Mouse (Mus musculus): ENCODE results near the gene Defb25. TPM values are rescaled to one million over a fixed set of nuclear protein-coding genes. Genes with fewer than 3 reads are reported as not detected.
"Not testable (repeated sequence)": the region's sequence is repeated elsewhere in the genome, so short reads cannot be mapped to it uniquely, and the experiment has no call there.

Gene Defb25
- polyA plus RNA-seq (2015; fragmentation: Nextera tagmentation; extraction: Ambion mirVana), result 0.68 and 1.1 TPM in 2 replicates

DNA sequence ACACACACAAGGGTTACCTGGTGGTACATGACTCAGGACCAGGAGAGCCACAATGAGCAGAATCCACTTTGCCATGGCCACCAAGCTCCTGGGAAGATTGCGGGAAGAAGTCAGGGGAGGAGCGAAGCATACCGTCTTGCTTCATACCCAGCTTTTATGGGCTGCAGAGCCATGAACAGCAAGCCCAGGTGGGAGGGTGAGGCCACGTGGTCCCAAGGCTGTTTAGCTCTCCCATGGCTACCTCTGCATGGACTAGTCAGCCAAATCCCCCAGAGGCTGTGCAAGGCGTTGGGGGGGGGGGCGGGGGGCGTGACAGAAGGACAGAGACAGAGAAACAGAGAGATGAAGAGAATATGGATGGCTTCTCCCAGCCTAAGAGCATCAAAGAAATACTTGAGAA is at the start of gene Defb25:
TSS of gene Defb25 (minus strand) at position 101 of the 400 bp plus-strand sequence.
- no peaks in the 10 kb centered on the region for H3K36me3 ChIP-seq
- H3K4me3 ChIP-seq, result no peak within 1 kb of the TSS
- no peak within 1 kb of the TSS for H3K27ac ChIP-seq (replicated peaks)
- H3K9me3 ChIP-seq, result no peaks in the 10 kb centered on the region
- H3K4me2 ChIP-seq, result no peak within 1 kb of the TSS
- H3K27me3 ChIP-seq (replicated peaks), result peaks cover 28% of the 10 kb centered on the region
- 75% methylated on average over 7 of the region's 7 CpGs for WGBS
- no peak within 1 kb of the TSS for H3K9ac ChIP-seq
- peaks cover 20% of the 10 kb centered on the region for H3K4me1 ChIP-seq
- ATAC-seq (ENCODE audit: extremely low read depth, insufficient number of reproducible peaks, low FRiP score, low TSS enrichment), result no peak

- peak overlapping the region; percentile 99 for H3K4me3 ChIP-seq
- no peaks in the 10 kb centered on the region for H3K9me3 ChIP-seq
- H3K9ac ChIP-seq, result peak overlapping the region; percentile 96
- peaks cover 51% of the 10 kb centered on the region for H3K4me1 ChIP-seq
- ATAC-seq (ENCODE audit: extremely low read depth, insufficient number of reproducible peaks, low FRiP score, low TSS enrichment), result no peak
- 83% methylated on average over 12 of the region's 12 CpGs for WGBS
- H3K36me3 ChIP-seq, result peaks cover 44% of the 10 kb centered on the region
- H3K27ac ChIP-seq (replicated peaks), result no peak overlapping the region
- H3K27me3 ChIP-seq (replicated peaks), result no peaks in the 10 kb centered on the region
- peak overlapping the region; percentile 89 for H3K4me2 ChIP-seq
These were observed 49.3 kb upstream of the Defb25 start for GRCm38 (mm10) chr2:152672166-152672565.

DNA sequence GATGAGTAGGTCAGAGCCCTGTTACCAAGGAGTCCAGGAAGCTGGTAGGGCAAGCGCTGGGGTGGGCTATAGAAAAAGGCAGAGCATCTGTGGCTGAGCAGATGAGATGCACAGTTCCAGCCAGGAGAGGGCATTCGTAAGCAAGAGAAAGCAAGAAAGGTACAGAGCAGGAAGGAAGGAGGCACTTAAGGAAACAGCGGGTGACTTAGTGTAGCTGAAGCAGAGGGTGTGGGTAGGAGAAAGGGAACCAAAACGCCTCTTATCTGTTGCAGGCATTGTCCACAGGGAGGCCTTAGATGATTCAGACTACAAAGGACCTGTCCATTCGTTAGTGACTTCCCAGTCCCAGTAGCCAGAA is 48.8 kb upstream of the Defb25 start:
- no peak for ATAC-seq (ENCODE audit: extremely low read depth, insufficient number of reproducible peaks, low FRiP score, low TSS enrichment)
- Histone ChIP-seq H3K27me3 (replicated peaks) (no peaks in the 10 kb centered on the region), H3K4me2 (peak overlapping the region; percentile 89), H3K4me1 (peaks cover 51% of the 10 kb centered on the region), H3K4me3 (peak overlapping the region; percentile 99), H3K9ac (peak overlapping the region; percentile 96), H3K27ac (replicated peaks) (peak overlapping the region; percentile 24; the same call in 1 of the 2 replicates), H3K36me3 (peaks cover 38% of the 10 kb centered on the region), H3K9me3 (no peaks in the 10 kb centered on the region)
- 26% methylated on average over 5 of the region's 5 CpGs for WGBS

- Histone ChIP-seq H3K4me3 (peak overlapping the region; percentile 99), H3K4me2 (peak overlapping the region; percentile 89), H3K27ac (replicated peaks) (peak overlapping the region; percentile 95), H3K9ac (peak overlapping the region; percentile 96), H3K4me1 (peaks cover 51% of the 10 kb centered on the region), H3K9me3 (no peaks in the 10 kb centered on the region), H3K36me3 (peaks cover 33% of the 10 kb centered on the region), H3K27me3 (replicated peaks) (no peaks in the 10 kb centered on the region)
- 38% methylated on average over 9 of the region's 9 CpGs for WGBS
- ATAC-seq (ENCODE audit: extremely low read depth, insufficient number of reproducible peaks, low FRiP score, low TSS enrichment), result no peak
These were observed 48.3 kb upstream of the Defb25 start for GRCm38 (mm10) chr2:152670983-152671641.

GRCm38 (mm10) chr2:152669639-152670484 is 47.0 kb upstream of the Defb25 start:
- WGBS, result 2% methylated on average over 45 of the region's 46 CpGs
- peaks cover 20% of the 10 kb centered on the region for H3K36me3 ChIP-seq
- peaks cover 2% of the 10 kb centered on the region; the same call in 1 of the 2 replicates for H3K27me3 ChIP-seq (replicated peaks)
- H3K4me1 ChIP-seq, result peaks cover 43% of the 10 kb centered on the region
- no peaks in the 10 kb centered on the region for H3K9me3 ChIP-seq
- peak; percentile 40; the same call in 1 of the 2 replicates for ATAC-seq (ENCODE audit: extremely low read depth, insufficient number of reproducible peaks, low FRiP score, low TSS enrichment)
- peak overlapping the region; percentile 96 for H3K9ac ChIP-seq
- H3K27ac ChIP-seq (replicated peaks), result peak overlapping the region; percentile 95
- peak overlapping the region; percentile 99 for H3K4me3 ChIP-seq
- H3K4me2 ChIP-seq, result peak overlapping the region; percentile 89

- H3K4me2 ChIP-seq, result peak within 1 kb of the TSS; percentile 89
- H3K36me3 ChIP-seq, result peaks cover 16% of the 10 kb centered on the region
- peak within 1 kb of the TSS; percentile 95 for H3K27ac ChIP-seq (replicated peaks)
- peaks cover 7% of the 10 kb centered on the region; the same call in 1 of the 2 replicates for H3K27me3 ChIP-seq (replicated peaks)
- peak; percentile 53; the same call in 1 of the 2 replicates for ATAC-seq (ENCODE audit: extremely low read depth, insufficient number of reproducible peaks, low FRiP score, low TSS enrichment)
- peak within 1 kb of the TSS; percentile 99 for H3K4me3 ChIP-seq
- no peaks in the 10 kb centered on the region for H3K9me3 ChIP-seq
- H3K9ac ChIP-seq, result peak within 1 kb of the TSS; percentile 96
- 0% methylated on average over 35 of the region's 35 CpGs for WGBS
- peaks cover 40% of the 10 kb centered on the region for H3K4me1 ChIP-seq
These were observed 46.4 kb upstream of the Defb25 start, which contains the start of gene H13 for GRCm38 (mm10) chr2:152669256-152669638. Gene H13, plus strand, starts transcription at chr2:152669461.

- H3K4me2 ChIP-seq; H3K27ac ChIP-seq (replicated peaks); H3K4me3 ChIP-seq; H3K36me3 ChIP-seq; H3K9ac ChIP-seq; ATAC-seq (ENCODE audit: extremely low read depth, insufficient number of reproducible peaks, low FRiP score, low TSS enrichment); H3K9me3 ChIP-seq: not testable (repeated sequence)
- peaks cover 14% of the 10 kb centered on the region for H3K4me1 ChIP-seq
- 71% methylated on average over 3 of the region's 3 CpGs for WGBS
- peaks cover 15% of the 10 kb centered on the region; the same call in 1 of the 2 replicates for H3K27me3 ChIP-seq (replicated peaks)
These were observed 43.3 kb upstream of the Defb25 start for GRCm38 (mm10) chr2:152666191-152666590.

DNA sequence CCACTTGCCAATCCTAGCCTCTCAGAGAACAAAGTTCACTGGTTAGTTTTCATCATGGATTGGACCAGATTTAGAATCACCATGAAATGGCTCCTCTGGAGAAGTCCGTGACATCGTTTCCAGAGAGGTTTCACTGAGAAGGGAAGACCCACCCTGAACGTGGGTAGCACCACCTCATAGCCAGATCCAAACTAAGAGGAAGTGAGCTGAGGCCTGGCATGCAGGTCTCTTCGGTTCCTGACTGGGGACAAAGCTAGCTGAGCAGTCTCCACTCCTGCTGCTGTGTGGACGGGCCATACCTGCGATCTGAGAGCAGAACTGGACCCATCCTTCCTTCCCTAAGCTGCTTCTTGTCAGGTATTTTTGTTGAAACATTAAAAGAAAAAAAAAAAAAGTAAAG is 38.3 kb upstream of the Defb25 start:
- Histone ChIP-seq H3K27me3 (replicated peaks) (peaks cover 15% of the 10 kb centered on the region; the same call in 1 of the 2 replicates), H3K4me1 (0 out of 2 replicates have a peak, but pooled peaks cover 4% of the 10 kb centered on the region), H3K27ac (replicated peaks) (no peak overlapping the region), H3K9me3 (no peaks in the 10 kb centered on the region), H3K36me3 (no peaks in the 10 kb centered on the region), H3K4me2 (no peak overlapping the region), H3K4me3 (no peak overlapping the region), H3K9ac (no peak overlapping the region)
- 71% methylated on average over 6 of the region's 6 CpGs for WGBS
- ATAC-seq (ENCODE audit: extremely low read depth, insufficient number of reproducible peaks, low FRiP score, low TSS enrichment), result no peak

- Histone ChIP-seq H3K27me3 (replicated peaks) (0 out of 2 replicates have a peak, but pooled peaks cover under 1% of the 10 kb centered on the region), H3K4me1 (peaks cover 23% of the 10 kb centered on the region), H3K4me3 (no peak overlapping the region), H3K4me2 (no peak overlapping the region), H3K36me3 (no peaks in the 10 kb centered on the region), H3K9me3 (no peaks in the 10 kb centered on the region), H3K27ac (replicated peaks) (no peak overlapping the region), H3K9ac (no peak overlapping the region)
- 48% methylated on average over 10 of the region's 10 CpGs for WGBS
- ATAC-seq (ENCODE audit: extremely low read depth, insufficient number of reproducible peaks, low FRiP score, low TSS enrichment), result no peak
These were observed 34.5 kb upstream of the Defb25 start for GRCm38 (mm10) chr2:152657398-152657797.

DNA sequence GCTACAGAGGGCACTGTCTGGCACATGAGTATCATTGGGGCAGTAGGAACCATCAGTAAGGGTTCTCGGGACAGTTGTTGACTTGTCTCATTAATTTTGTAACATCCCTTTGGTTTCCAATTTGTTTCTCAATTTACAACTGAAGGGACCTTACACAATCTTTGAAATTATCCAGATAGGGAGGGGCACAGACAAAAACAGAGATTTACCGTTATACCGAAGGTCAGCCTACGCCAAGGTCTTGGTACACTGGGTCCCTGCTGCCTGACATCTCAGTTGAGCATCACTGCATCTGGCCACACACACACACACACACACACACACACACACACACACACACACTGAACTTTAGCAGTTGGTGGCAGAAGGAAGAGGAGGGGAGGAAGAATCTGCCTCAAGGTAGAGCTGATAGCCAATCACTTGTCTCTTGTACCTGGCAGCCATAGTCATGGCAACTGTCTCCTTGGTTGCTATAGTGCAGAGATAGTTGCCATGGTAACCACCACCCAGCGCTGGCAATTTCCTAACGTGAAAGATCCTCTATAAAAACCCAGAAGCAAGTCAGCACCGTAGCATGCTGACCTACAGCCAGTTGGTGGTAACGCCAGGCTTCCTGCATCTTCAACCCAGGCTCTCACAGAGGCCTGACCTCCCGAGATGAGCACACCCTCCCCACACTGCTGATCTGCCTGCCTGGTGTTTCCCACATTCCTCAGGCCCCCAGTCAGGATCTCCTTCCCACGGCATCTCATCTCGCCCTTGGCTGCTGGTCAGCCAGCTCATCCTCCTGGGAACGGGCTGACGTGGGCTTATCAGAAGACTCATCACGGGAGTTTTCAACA is 31.2 kb upstream of the Defb25 start:
- Histone ChIP-seq H3K9me3 (no peaks in the 10 kb centered on the region), H3K36me3 (no peaks in the 10 kb centered on the region), H3K4me2 (no peak overlapping the region), H3K27me3 (replicated peaks) (no peaks in the 10 kb centered on the region), H3K4me1 (peaks cover 25% of the 10 kb centered on the region), H3K27ac (replicated peaks) (0 out of 2 replicates have a peak overlapping the region, but pooled peaks have one; percentile 24), H3K9ac (no peak overlapping the region), H3K4me3 (no peak overlapping the region)
- no peak for ATAC-seq (ENCODE audit: extremely low read depth, insufficient number of reproducible peaks, low FRiP score, low TSS enrichment)
- 28% methylated on average over 14 of the region's 14 CpGs for WGBS
